Mouse (Mus musculus) duodenum, adult 2 months (tissue): ENCODE results near the gene Sh2d1a. TPM values are rescaled to one million over a fixed set of nuclear protein-coding genes. Genes with fewer than 3 reads are reported as not detected.

Source experiments
- polyA plus RNA-seq: library from polyadenylated mRNA; depleted of rRNA; stranded (reverse); fragments of >200 nt; gene quantifications from 2 replicates; pipeline ENCODE4 v1.2.3, GENCODE M21; 2012; ENCODE audit warnings: low replicate concordance; rRNA removed

Sh2d1a gene
- 0.30 TPM in 1 of 2 replicates, not detected in the other for polyA plus RNA-seq

DNA sequence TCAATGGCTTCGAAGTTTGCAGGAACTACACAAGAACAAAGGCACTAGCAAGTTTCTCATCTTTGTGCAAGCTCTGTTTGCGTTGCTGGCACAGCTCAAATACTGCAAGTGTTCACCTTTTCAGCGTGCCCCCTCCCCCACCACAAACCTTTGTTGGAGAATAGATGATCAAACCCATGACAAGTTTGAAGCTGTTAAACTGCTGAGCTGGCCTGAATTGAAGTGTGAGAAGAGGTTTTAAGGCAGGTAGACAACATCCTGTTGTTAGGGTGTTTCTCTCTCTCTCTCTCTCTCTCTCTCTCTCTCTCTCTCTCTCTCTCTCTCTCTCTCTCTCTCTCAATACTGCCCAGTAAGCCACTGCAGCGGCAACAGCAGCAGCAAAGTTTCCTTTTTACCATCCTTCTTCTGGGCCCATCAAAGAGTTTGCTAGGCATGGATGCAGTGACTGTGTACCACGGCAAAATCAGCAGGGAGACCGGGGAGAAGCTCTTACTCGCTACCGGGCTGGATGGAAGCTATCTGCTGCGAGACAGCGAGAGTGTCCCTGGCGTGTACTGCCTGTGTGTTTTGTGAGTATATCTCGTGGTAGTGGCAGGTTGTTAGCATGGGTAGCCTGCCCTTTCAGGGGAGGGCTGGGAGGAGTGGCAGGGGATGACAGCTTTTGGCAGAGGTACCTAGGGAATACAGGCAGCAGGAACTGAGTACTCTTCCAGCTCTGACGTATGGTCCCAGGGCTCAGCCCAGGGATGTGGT, at the start of gene Sh2d1a:
Gene Sh2d1a (plus strand): TSS at position 163 of the 753 bp plus-strand sequence.

DNA sequence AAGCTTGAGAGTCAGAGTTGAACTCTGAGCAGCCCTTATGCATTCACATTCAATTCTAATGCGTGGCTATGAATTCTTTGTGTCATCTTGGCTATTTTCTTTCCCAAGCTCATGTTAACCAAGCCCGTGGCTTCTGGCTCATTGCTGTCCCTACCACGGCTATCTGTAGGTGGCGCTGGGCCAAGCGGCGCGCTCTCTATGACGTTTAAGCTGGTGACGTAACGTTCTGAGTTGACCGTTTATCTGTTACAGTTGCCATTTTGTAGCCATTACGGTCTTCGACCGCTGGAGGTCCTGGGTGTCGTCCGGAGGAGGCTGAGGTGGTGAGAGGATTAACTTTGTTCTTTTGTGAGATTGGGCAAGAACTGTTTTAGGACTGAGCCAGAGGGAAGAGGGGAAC, 12.8 kb upstream of the Sh2d1a start, which contains the start of gene Tex13c2:
Gene Tex13c2 (plus strand): TSS at position 246 of the 400 bp plus-strand sequence.

Other genes starting within 250 kb of the Sh2d1a start
- gene Tex13c2, start 12.8 kb upstream of the Sh2d1a start, polyA plus RNA-seq, result not detected in 2 replicates